Mouse (Mus musculus) G1E (cell line): ENCODE results near the gene Clstn3.

ENCODE experiments used
- CTCF ChIP-seq: IDR thresholded peaks from 2 replicates; pipeline ENCODE4 v1.5.1; 2012; ENCODE audit warnings: low read depth, low read length, inconsistent platforms, mixed read lengths
- GATA1 ChIP-seq: IDR thresholded peaks from 2 replicates; pipeline ENCODE4 v1.6.1; 2012; ENCODE audit warnings: borderline replicate concordance, low read length, inconsistent platforms, mixed read lengths

DNA sequence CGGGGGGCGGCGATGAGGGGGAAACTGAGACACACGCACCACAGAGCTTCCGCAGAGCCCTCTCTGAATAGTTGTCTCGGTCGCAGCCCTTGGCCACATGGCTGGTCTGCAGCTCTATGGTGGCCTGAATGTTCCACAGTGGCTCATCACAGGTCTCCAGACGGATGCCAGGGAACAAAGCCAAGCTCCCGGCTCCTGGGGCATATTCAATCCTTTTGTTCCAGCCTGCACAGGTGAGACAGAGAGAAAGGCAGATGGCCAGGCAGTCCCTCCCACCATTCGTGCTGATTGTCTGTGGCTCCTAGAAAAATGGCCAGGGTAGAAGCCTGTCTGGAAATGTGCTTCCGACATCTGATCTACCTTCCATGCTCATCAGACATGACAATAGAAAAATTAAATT, 6.1 kb downstream of the Clstn3 start:
- TF ChIP-seq CTCF, result no peak
- TF ChIP-seq GATA1, result no peak
